Mouse (Mus musculus) CH12.LX (cell line): Measurements from ENCODE around the gene Prune2.

Experiments
- CTCF ChIP-seq, 2 experiments: IDR thresholded peaks in 1 of 2; conservative IDR thresholded peaks in 1 of 2; 2 replicates each; pipeline ENCODE4 v1.5.1; 2011 to 2012; ENCODE audit warnings: low read depth in 2 of 2, low read length in 2 of 2, improper control_type of control experiment in 1 of 2, inconsistent platforms in 1 of 2, mild to moderate bottlenecking in 1 of 2, moderate library complexity in 1 of 2
- E2F4 ChIP-seq: IDR thresholded peaks from 2 replicates; pipeline ENCODE4 v1.6.1; 2011; ENCODE audit warnings: low read depth, low read length, improper control_type of control experiment; ENCODE audit not compliant: insufficient replicate concordance
- POLR2A ChIP-seq: IDR thresholded peaks from 2 replicates; pipeline ENCODE4 v1.6.1; 2011; ENCODE audit warnings: low read depth, mild to moderate bottlenecking, improper control_type of control experiment, low read length
- TCF12 ChIP-seq: IDR thresholded peaks from 2 replicates; pipeline ENCODE4 v1.6.1; 2014; ENCODE audit warnings: low read depth, mild to moderate bottlenecking, inconsistent platforms, low read length, improper control_type of control experiment

DNA sequence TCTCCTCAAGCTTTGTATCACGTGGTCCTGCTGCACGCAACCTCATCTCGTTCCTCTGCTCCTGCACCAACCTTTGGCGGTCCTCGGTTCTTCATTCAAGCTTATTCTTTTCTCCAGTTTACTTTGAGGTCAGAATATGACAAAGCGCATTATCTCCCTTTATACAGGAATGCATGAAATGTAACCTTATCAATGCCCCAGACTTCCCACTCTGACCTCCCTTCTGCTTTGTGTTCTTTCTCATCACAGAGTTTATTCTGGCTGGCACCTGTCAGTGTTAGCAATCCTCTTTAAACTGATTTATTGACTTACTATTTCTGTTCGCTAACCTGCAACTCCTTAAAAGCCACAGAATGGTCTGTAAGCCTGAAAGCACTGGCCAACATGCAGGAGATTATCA, 113.1 kb downstream of the Prune2 start:
- TF ChIP-seq E2F4 (no peak), POLR2A (no peak), CTCF (conservative IDR thresholded peaks at IDR 0.05 in 1 of 2, IDR thresholded peaks at IDR 0.05 in 1 of 2; ENCODE audit: low read depth in 2 of 2, low read length in 2 of 2) (no peak), TCF12 (no peak)
